Mouse (Mus musculus) liver, adult 2 months (tissue): ENCODE results near the gene Rnf113a2.

Experiments
- CTCF ChIP-seq: fragments of 200-500 bp; IDR thresholded peaks from 2 replicates; pipeline ENCODE4 v1.5.1; 2011; ENCODE audit warnings: low read depth, low read length, control low read depth
- POLR2A ChIP-seq: fragments of 200-500 bp; IDR thresholded peaks from 2 replicates; pipeline ENCODE4 v1.6.1; 2011; ENCODE audit warnings: low read length, control low read depth; ENCODE audit not compliant: insufficient read depth; ENCODE audit errors: extremely low read depth

DNA sequence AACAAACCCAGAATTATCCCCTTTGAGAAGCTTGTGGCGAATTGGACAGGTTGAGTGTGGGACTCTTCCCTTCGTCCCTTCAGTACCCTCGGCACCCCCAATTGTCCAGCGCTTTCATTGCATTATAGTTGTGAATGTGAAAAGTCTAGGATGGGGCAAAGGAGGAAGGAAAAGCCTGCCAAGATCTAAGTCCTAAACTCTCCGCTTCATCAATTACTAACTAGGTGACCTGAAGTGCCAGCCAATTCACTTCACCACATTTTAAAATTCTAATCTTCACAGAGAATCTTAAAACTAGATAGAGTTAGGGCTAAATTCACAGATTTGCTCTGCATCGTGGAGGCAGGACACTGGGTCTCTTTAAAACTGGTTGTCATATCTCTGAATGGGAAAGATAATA lies 31.2 kb downstream of the Rnf113a2 start:
- TF ChIP-seq CTCF: no peak
- no peak for TF ChIP-seq POLR2A
